Comparison of ENCODE assay signal across 19 mouse cellular contexts in genomic region chr8:73291630-73292029, GRCm38 (mm10).
"Had no signal": no experiment of that assay in that cellular context is flagged by ENCODE, and none has a peak within 500 bp of the region (broad histone marks: within the 10 kb centered on the region; RNA-seq: fewer than 3 reads in every experiment).

No protein-coding gene starts in this region.

- H3K4me1 ChIP-seq: liver, embryonic 13.5 days; liver, embryonic 15.5 days; lung, embryonic 15.5 days; midbrain, embryonic 10.5 days; midbrain, embryonic 12.5 days; neural tube, embryonic 12.5 days had no signal

- H3K36me3 ChIP-seq: liver, embryonic 13.5 days; liver, embryonic 15.5 days; lung, embryonic 15.5 days; midbrain, embryonic 10.5 days; neural tube, embryonic 12.5 days had no signal

- H3K9ac ChIP-seq: liver, embryonic 13.5 days; liver, embryonic 15.5 days; liver, postnatal 0 days; lung, embryonic 15.5 days; midbrain, embryonic 12.5 days; neural tube, embryonic 12.5 days had no signal

- H3K27me3 ChIP-seq: liver, embryonic 13.5 days; liver, embryonic 15.5 days; lung, embryonic 15.5 days; midbrain, embryonic 12.5 days; neural tube, embryonic 12.5 days had no signal

- H3K4me2 ChIP-seq: liver, embryonic 13.5 days; liver, embryonic 15.5 days; lung, embryonic 15.5 days; midbrain, embryonic 12.5 days; neural tube, embryonic 12.5 days had no signal

- H3K9me3 ChIP-seq: liver, embryonic 13.5 days; liver, embryonic 15.5 days; lung, embryonic 15.5 days; midbrain, embryonic 10.5 days; midbrain, embryonic 12.5 days; neural tube, embryonic 12.5 days had no signal

- H3K27ac ChIP-seq: liver, embryonic 13.5 days; liver, embryonic 15.5 days; lung, embryonic 15.5 days; midbrain, embryonic 10.5 days; midbrain, embryonic 12.5 days; neural tube, embryonic 12.5 days had no signal

- H3K4me3 ChIP-seq: liver, embryonic 13.5 days; liver, embryonic 15.5 days; lung, embryonic 15.5 days; midbrain, embryonic 10.5 days; midbrain, embryonic 12.5 days; myocyte; neural tube, embryonic 12.5 days had no signal

- ATAC-seq: liver, postnatal 0 days; midbrain, embryonic 16.5 days had no signal

- DNase-seq: liver, embryonic 13.5 days; liver, postnatal 0 days; lung, adult 2 months; lung, postnatal 10 days; lung, postnatal 36 days; midbrain, embryonic 14.5 days; right cerebral cortex, postnatal 25 days; right cerebral cortex, postnatal 4 days; spleen, adult 18-20 months; thymus, adult 18-20 months; thymus, postnatal 14 days; thymus, postnatal 36 days had no signal
